Mouse (Mus musculus) embryonic facial prominence, embryonic 14.5 days (tissue): ENCODE data around the gene Zdhhc8. TPM values are rescaled to one million over a fixed set of nuclear protein-coding genes. Genes with fewer than 3 reads are reported as not detected.

Experiments used
- ATAC-seq: fragments of 200-750 bp; cut with Nextera tagmentation; 2 replicates; pipeline ENCODE4 v1.8.0; 2017; ENCODE audit warnings: low read depth, moderate number of reproducible peaks, moderate TSS enrichment
- DNase-seq: peaks from one replicate; pipeline ENCODE4 v3.0.0-alpha.2; 2015; ENCODE audit warnings: low spot score
- H3K27ac ChIP-seq: fragments of 300-500 bp; sonication (generic); replicated peaks from 2 replicates; pipeline ENCODE4 v1.5.1; 2014; ENCODE audit warnings: low read depth, mild to moderate bottlenecking, low read length, moderate library complexity
- H3K27me3 ChIP-seq: fragments of 300-500 bp; sonication (generic); replicated peaks from 2 replicates; pipeline ENCODE4 v1.6.1; 2014; ENCODE audit warnings: low read length; ENCODE audit not compliant: control insufficient read depth, insufficient read depth
- H3K36me3 ChIP-seq: fragments of 300-500 bp; sonication (generic); 2 replicates; pipeline ENCODE4 v1.6.1; 2014; ENCODE audit warnings: low read length, mixed read lengths; ENCODE audit not compliant: control insufficient read depth, insufficient read depth
- H3K4me1 ChIP-seq: fragments of 300-500 bp; sonication (generic); 2 replicates; pipeline ENCODE4 v1.6.1; 2014; ENCODE audit warnings: antibody characterized with exemption, low read length; ENCODE audit not compliant: control insufficient read depth, insufficient read depth
- H3K4me2 ChIP-seq: fragments of 300-500 bp; sonication (generic); 2 replicates; pipeline ENCODE4 v1.6.1; 2014; ENCODE audit warnings: low read depth, mild to moderate bottlenecking, low read length, moderate library complexity, mixed read lengths
- H3K4me3 ChIP-seq: fragments of 300-500 bp; sonication (generic); 2 replicates; pipeline ENCODE4 v1.5.1; 2014; ENCODE audit warnings: low read depth, mild to moderate bottlenecking, low read length
- H3K9ac ChIP-seq: fragments of 300-500 bp; sonication (generic); 2 replicates; pipeline ENCODE4 v1.6.1; 2014; ENCODE audit warnings: low read depth, mild to moderate bottlenecking, low read length, moderate library complexity, mixed read lengths
- H3K9me3 ChIP-seq: fragments of 300-500 bp; sonication (generic); 2 replicates; pipeline ENCODE4 v1.6.1; 2016; ENCODE audit warnings: low read length; ENCODE audit not compliant: control insufficient read depth
- WGBS: fragments of 180-500 bp; shearing (Covaris S2); extraction: QIAGEN DNeasy Blood & Tissue Kit; methylation state at CpG from one replicate; pipeline ENCODE4 v1.1.7; 2014; 5-methylcytosine and 5-hydroxymethylcytosine counted together
- polyA plus RNA-seq: library from polyadenylated mRNA; unstranded; fragments of >200 nt; fragmentation: Nextera tagmentation; extraction: Ambion mirVana; gene quantifications from 2 replicates; pipeline ENCODE4 v1.2.1, GENCODE M21; 2014

Zdhhc8 gene
- polyA plus RNA-seq, 1 experiment from 2014 or later, result 23.6 TPM

- no peak overlapping the region for H3K4me2 ChIP-seq
- WGBS, result 83% methylated on average over 10 of the region's 11 CpGs
- no peak overlapping the region for H3K27ac ChIP-seq
- ATAC-seq, result no peak
- 0 out of 2 replicates have a peak, but pooled peaks cover 4% of the 10 kb centered on the region for H3K4me1 ChIP-seq
- no peak overlapping the region for H3K4me3 ChIP-seq
- H3K36me3 ChIP-seq, result peaks cover 51% of the 10 kb centered on the region
- H3K9me3 ChIP-seq, result no peaks in the 10 kb centered on the region
- H3K27me3 ChIP-seq, result no peaks in the 10 kb centered on the region
- H3K9ac ChIP-seq, result no peak overlapping the region
- no peak for DNase-seq
Measured at GRCm38 (mm10) chr16:18222188-18222587, 12.7 kb downstream of the Zdhhc8 start.

GRCm38 (mm10) chr16:18221543-18221898 lies 13.4 kb downstream of the Zdhhc8 start:
- Histone ChIP-seq H3K9me3 (no peaks in the 10 kb centered on the region), H3K9ac (no peak overlapping the region), H3K27ac (no peak overlapping the region), H3K4me1 (0 out of 2 replicates have a peak, but pooled peaks cover 4% of the 10 kb centered on the region), H3K36me3 (peaks cover 44% of the 10 kb centered on the region), H3K27me3 (no peaks in the 10 kb centered on the region), H3K4me2 (no peak overlapping the region), H3K4me3 (no peak overlapping the region)
- ATAC-seq, result no peak
- WGBS, result 65% methylated on average over 11 of the region's 11 CpGs
- no peak for DNase-seq

- ATAC-seq (no peak), DNase-seq (no peak)
- Histone ChIP-seq H3K27ac (no peak overlapping the region), H3K36me3 (peaks cover 39% of the 10 kb centered on the region), H3K9me3 (no peaks in the 10 kb centered on the region), H3K4me2 (no peak overlapping the region), H3K4me1 (0 out of 2 replicates have a peak, but pooled peaks cover 4% of the 10 kb centered on the region), H3K9ac (no peak overlapping the region), H3K4me3 (no peak overlapping the region), H3K27me3 (no peaks in the 10 kb centered on the region)
- WGBS, result 87% methylated on average over 6 of the region's 6 CpGs
Measured at GRCm38 (mm10) chr16:18220856-18221542, 13.9 kb downstream of the Zdhhc8 start.

GRCm38 (mm10) chr16:18220001-18220400 lies 14.9 kb downstream of the Zdhhc8 start:
- Histone ChIP-seq H3K27me3 (no peaks in the 10 kb centered on the region), H3K4me3 (no peak overlapping the region), H3K4me2 (no peak overlapping the region), H3K36me3 (peaks cover 29% of the 10 kb centered on the region), H3K9me3 (no peaks in the 10 kb centered on the region), H3K9ac (no peak overlapping the region), H3K4me1 (0 out of 2 replicates have a peak, but pooled peaks cover 4% of the 10 kb centered on the region), H3K27ac (no peak overlapping the region)
- peak; percentile 71 for DNase-seq
- peak; percentile 36; the same call in 1 of the 2 replicates for ATAC-seq
- 56% methylated on average over 8 of the region's 8 CpGs for WGBS

- H3K4me1 ChIP-seq, result 0 out of 2 replicates have a peak, but pooled peaks cover 4% of the 10 kb centered on the region
- no peaks in the 10 kb centered on the region for H3K27me3 ChIP-seq
- ATAC-seq, result no peak
- H3K4me3 ChIP-seq, result no peak overlapping the region
- H3K9ac ChIP-seq, result no peak overlapping the region
- peaks cover 15% of the 10 kb centered on the region for H3K36me3 ChIP-seq
- no peak overlapping the region for H3K4me2 ChIP-seq
- H3K27ac ChIP-seq, result no peak overlapping the region
- WGBS, result 77% methylated on average over 9 of the region's 9 CpGs
- no peak for DNase-seq
- no peaks in the 10 kb centered on the region for H3K9me3 ChIP-seq
Measured at GRCm38 (mm10) chr16:18218580-18218996, 16.3 kb downstream of the Zdhhc8 start.

- Histone ChIP-seq H3K4me3 (no peak within 1 kb of the TSS), H3K36me3 (peaks cover 5% of the 10 kb centered on the region), H3K27ac (no peak within 1 kb of the TSS), H3K27me3 (no peaks in the 10 kb centered on the region), H3K9me3 (no peaks in the 10 kb centered on the region), H3K4me2 (no peak within 1 kb of the TSS), H3K9ac (no peak within 1 kb of the TSS), H3K4me1 (0 out of 2 replicates have a peak, but pooled peaks cover 4% of the 10 kb centered on the region)
- ATAC-seq, result no peak
- DNase-seq, result no peak
- 71% methylated on average over 4 of the region's 4 CpGs for WGBS
Measured at GRCm38 (mm10) chr16:18217579-18217978, 17.4 kb downstream of the Zdhhc8 start, which contains the start of gene Ccdc188. TSS of gene Ccdc188 (plus strand) at chr16:18217879.

GRCm38 (mm10) chr16:18214858-18215257 lies 20.1 kb downstream of the Zdhhc8 start:
- peak overlapping the region; percentile 21; the same call in 1 of the 2 replicates for H3K27ac ChIP-seq
- DNase-seq, result no peak
- WGBS, result 71% methylated on average over 7 of the region's 7 CpGs
- H3K4me3 ChIP-seq, result no peak overlapping the region
- H3K9me3 ChIP-seq, result no peaks in the 10 kb centered on the region
- ATAC-seq, result no peak
- no peaks in the 10 kb centered on the region for H3K36me3 ChIP-seq
- no peaks in the 10 kb centered on the region for H3K27me3 ChIP-seq
- no peak overlapping the region for H3K9ac ChIP-seq
- 0 out of 2 replicates have a peak, but pooled peaks cover 2% of the 10 kb centered on the region for H3K4me1 ChIP-seq
- H3K4me2 ChIP-seq, result no peak overlapping the region

- WGBS, result 42% methylated on average over 6 of the region's 6 CpGs
- peak; percentile 78; the same call in 1 of the 2 replicates for ATAC-seq
- Histone ChIP-seq H3K9ac (peak overlapping the region; percentile 25; the same call in 1 of the 2 replicates), H3K4me2 (no peak overlapping the region), H3K4me1 (no peaks in the 10 kb centered on the region), H3K4me3 (no peak overlapping the region), H3K27me3 (no peaks in the 10 kb centered on the region), H3K27ac (no peak overlapping the region), H3K36me3 (no peaks in the 10 kb centered on the region), H3K9me3 (no peaks in the 10 kb centered on the region)
- peak; percentile 67 for DNase-seq
Measured at GRCm38 (mm10) chr16:18213689-18214088, 21.2 kb downstream of the Zdhhc8 start.
